Mouse (Mus musculus): ENCODE data around the gene Smg7.

DNA sequence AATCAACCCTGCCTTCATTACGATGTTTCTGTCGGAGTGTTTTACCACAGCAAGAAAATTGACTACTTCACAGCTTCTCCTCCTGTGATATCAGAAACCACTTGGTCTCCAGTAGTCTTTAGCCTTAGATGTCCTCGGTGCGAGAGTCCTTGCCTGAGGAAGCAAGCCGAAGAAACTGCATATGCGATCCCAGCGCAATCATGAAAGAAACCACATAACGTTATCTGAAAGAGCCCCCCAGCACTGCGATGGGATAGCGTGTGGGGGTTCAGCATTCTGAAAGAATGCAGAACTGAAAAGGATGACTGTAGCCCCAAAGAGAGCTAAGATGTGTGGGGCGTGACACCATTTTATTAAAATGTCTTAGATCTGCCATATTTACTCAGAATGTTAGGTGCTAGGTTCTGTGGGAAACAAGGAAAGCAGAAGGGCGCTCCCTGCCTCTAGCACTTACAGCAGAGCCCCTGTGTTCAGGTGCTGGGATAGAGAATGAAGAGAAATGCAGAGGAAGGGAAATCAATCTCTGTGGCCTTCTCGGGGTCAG lies 101.7 kb downstream of the Smg7 start:
- no peak for TF ChIP-seq CTCF (IDR thresholded peaks at IDR 0.05; ENCODE audit: extremely low read depth, insufficient read length, insufficient replicate concordance, low read depth, low read length)
- no peak for TF ChIP-seq POLR2A (IDR thresholded peaks at IDR 0.05; ENCODE audit: low read depth, low read length)

Measured in small intestine, adult 2 months (tissue).